In the genomic region with DNA sequence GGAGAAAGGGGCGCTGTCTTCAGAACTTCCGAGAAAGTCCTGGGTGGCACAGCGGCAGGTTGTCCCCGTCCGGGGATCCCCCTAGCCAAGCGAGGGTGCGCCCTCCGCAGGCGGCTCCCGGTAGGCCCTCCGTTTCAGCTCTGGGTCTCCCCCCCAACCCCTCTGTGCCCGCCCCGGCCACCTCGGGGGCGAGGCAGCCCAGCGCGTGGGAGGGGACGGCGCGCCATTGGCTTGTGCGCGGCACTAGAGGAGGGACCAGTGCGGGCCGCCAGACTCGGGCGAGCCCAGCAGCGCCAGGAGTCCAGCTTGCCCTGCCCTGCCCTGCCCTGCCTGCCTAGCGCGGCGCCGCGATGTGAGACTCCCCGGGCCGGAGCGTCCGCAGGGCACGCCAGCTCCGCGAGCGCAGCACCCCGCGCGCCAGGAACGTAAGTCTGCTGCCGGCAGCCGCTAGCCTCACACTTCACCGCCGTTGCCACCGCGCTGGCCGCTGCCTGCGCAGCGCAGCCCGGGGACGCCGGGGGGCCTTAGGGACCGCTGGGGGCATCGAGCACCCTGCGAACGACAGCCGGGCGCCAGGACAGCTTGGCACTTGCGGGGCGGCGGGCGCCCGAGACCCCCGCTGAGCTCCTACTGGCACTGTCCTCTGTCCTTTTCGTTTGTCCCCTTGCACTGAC, we compare ENCODE assay signal across 8 mouse cellular contexts. TPM values are rescaled to one million over a fixed set of nuclear protein-coding genes. Genes with fewer than 3 reads are reported as not detected.
DNase-seq lines count a peak whose midpoint lies in the region; ATAC-seq and TF ChIP-seq lines count a peak whose summit lies in the region.

A gene (plus strand): TSS at position 226 of the 674 bp plus-strand sequence.

- peak within 1 kb of the TSS; percentile 78 for H3K4me3 ChIP-seq in embryonic fibroblast, embryonic 13.5 days (ENCODE audit: insufficient read depth, low read length)
- peak within 1 kb of the TSS; percentile 68 for H3K4me3 ChIP-seq in heart, embryonic 11.5 days (ENCODE audit: low read depth, low read length)
- H3K4me3 ChIP-seq in kidney, embryonic 14.5 days (ENCODE audit: low read length) = peak within 1 kb of the TSS; percentile 66
- H3K4me3 ChIP-seq in liver, adult 2 months (ENCODE audit: insufficient read depth, low read depth, low read length) = peak within 1 kb of the TSS; percentile 92
- H3K4me3 ChIP-seq in midbrain, postnatal 0 days (ENCODE audit: low read depth, low read length) = peak within 1 kb of the TSS; percentile 76

- TF ChIP-seq CTCF in embryonic fibroblast, embryonic 13.5 days (IDR thresholded peaks at IDR 0.05; ENCODE audit: borderline replicate concordance, insufficient read depth, low read length) = no peak
- TF ChIP-seq CTCF in liver, adult 2 months (IDR thresholded peaks at IDR 0.05; ENCODE audit: low read depth, low read length) = peak; percentile 32
- TF ChIP-seq CTCF in midbrain, postnatal 0 days (IDR thresholded peaks at IDR 0.05) = peak; percentile 67

- no peaks in the 10 kb centered on the region for H3K79me2 ChIP-seq in liver, adult 2 months (ENCODE audit: control insufficient read depth, insufficient read depth, low read length)

- under 1% methylated on average over 69 of the region's 69 CpGs for WGBS in heart, embryonic 11.5 days (ENCODE audit: insufficient replicate concordance)
- under 1% methylated on average over 52 of the region's 69 CpGs for WGBS in kidney, embryonic 14.5 days
- 2% methylated on average over 69 of the region's 69 CpGs for WGBS in liver, adult 2 months
- WGBS in midbrain, postnatal 0 days = under 1% methylated on average over 67 of the region's 69 CpGs

- peak within 1 kb of the TSS; percentile 71 for H3K9ac ChIP-seq in heart, embryonic 11.5 days (ENCODE audit: low read depth, low read length)
- H3K9ac ChIP-seq in kidney, embryonic 14.5 days (ENCODE audit: low read depth, low read length) = peak within 1 kb of the TSS; percentile 62
- H3K9ac ChIP-seq in liver, adult 2 months (ENCODE audit: low read depth, low read length) = peak within 1 kb of the TSS; percentile 95
- peak within 1 kb of the TSS; percentile 81 for H3K9ac ChIP-seq in midbrain, postnatal 0 days (replicated peaks; ENCODE audit: low read length, poor library complexity, severe bottlenecking)

- peak within 1 kb of the TSS; percentile 98 for H3K4me2 ChIP-seq in heart, embryonic 11.5 days
- H3K4me2 ChIP-seq in kidney, embryonic 14.5 days (replicated peaks; ENCODE audit: low read depth, low read length) = peak within 1 kb of the TSS; percentile 96
- H3K4me2 ChIP-seq in midbrain, postnatal 0 days (ENCODE audit: low read depth, low read length, poor library complexity, severe bottlenecking) = peak within 1 kb of the TSS; percentile 96

- peak; percentile 57; the same call in 1 of the 2 replicates for TF ChIP-seq POLR2A in embryonic fibroblast, embryonic 13.5 days (IDR thresholded peaks at IDR 0.05; ENCODE audit: low read depth, low read length)
- TF ChIP-seq POLR2A in liver, adult 2 months (IDR thresholded peaks at IDR 0.05; ENCODE audit: extremely low read depth, insufficient read depth, low read length) = 0 out of 2 replicates have a peak, but pooled peaks have one; percentile 31

- no peaks in the 10 kb centered on the region for H3K4me1 ChIP-seq in embryonic fibroblast, embryonic 13.5 days (ENCODE audit: control insufficient read depth, insufficient read depth, low read length)
- H3K4me1 ChIP-seq in heart, embryonic 11.5 days (ENCODE audit: control insufficient read depth, insufficient read depth, low read length) = peaks cover 18% of the 10 kb centered on the region; the same call in 1 of the 2 replicates
- H3K4me1 ChIP-seq in kidney, embryonic 14.5 days (ENCODE audit: control insufficient read depth, insufficient read depth, low read length) = peaks cover 30% of the 10 kb centered on the region
- H3K4me1 ChIP-seq in liver, adult 2 months (ENCODE audit: control insufficient read depth, insufficient read depth, low read length) = no peaks in the 10 kb centered on the region
- peaks cover 12% of the 10 kb centered on the region for H3K4me1 ChIP-seq in midbrain, postnatal 0 days (ENCODE audit: insufficient read depth, low read length)

- no peaks in the 10 kb centered on the region for H3K9me3 ChIP-seq in heart, embryonic 11.5 days (replicated peaks; ENCODE audit: control insufficient read depth, low read length)
- H3K9me3 ChIP-seq in kidney, embryonic 14.5 days (ENCODE audit: control insufficient read depth, low read length) = no peaks in the 10 kb centered on the region
- no peaks in the 10 kb centered on the region for H3K9me3 ChIP-seq in midbrain, postnatal 0 days (ENCODE audit: low read length)

- no peaks in the 10 kb centered on the region for H3K36me3 ChIP-seq in heart, embryonic 11.5 days (ENCODE audit: control insufficient read depth, insufficient read depth, low read length)
- H3K36me3 ChIP-seq in kidney, embryonic 14.5 days (ENCODE audit: control insufficient read depth, insufficient read depth, low read length) = no peaks in the 10 kb centered on the region
- H3K36me3 ChIP-seq in liver, adult 2 months (ENCODE audit: control insufficient read depth, insufficient read depth, low read length) = no peaks in the 10 kb centered on the region
- no peaks in the 10 kb centered on the region for H3K36me3 ChIP-seq in midbrain, postnatal 0 days (ENCODE audit: insufficient read depth, low read length)

- peaks cover 18% of the 10 kb centered on the region for H3K27me3 ChIP-seq in heart, embryonic 11.5 days (ENCODE audit: control insufficient read depth, insufficient read depth, low read length)
- no peaks in the 10 kb centered on the region for H3K27me3 ChIP-seq in kidney, embryonic 14.5 days (ENCODE audit: control insufficient read depth, insufficient read depth, low read length)
- peaks cover 5% of the 10 kb centered on the region for H3K27me3 ChIP-seq in liver, adult 2 months (ENCODE audit: control insufficient read depth, insufficient read depth, low read length)
- no peaks in the 10 kb centered on the region for H3K27me3 ChIP-seq in midbrain, postnatal 0 days (ENCODE audit: insufficient read depth, low read length)

- DNase-seq in left cerebral cortex, adult 18-20 months (ENCODE audit: low spot score in 2 of 2) = peak; percentile 63 to 71
- no peak for DNase-seq in left cerebral cortex, adult 11 months (ENCODE audit: low spot score)
- DNase-seq in liver, adult 2 months (ENCODE audit: extremely low read depth, low read depth, low spot score) = no peak
- peak; percentile 83 for DNase-seq in midbrain, postnatal 0 days (ENCODE audit: low spot score)
- peak; percentile 82 to 89 for DNase-seq in spleen, postnatal 14 days (ENCODE audit: low spot score in 2 of 2)

- ATAC-seq in heart, embryonic 11.5 days (replicated peaks; ENCODE audit: insufficient number of reproducible peaks, low FRiP score, low TSS enrichment) = peak; percentile 62
- ATAC-seq in kidney, embryonic 14.5 days (ENCODE audit: low FRiP score, low TSS enrichment) = peak; percentile 91
- peak; percentile 83 for ATAC-seq in midbrain, postnatal 0 days (ENCODE audit: low FRiP score)

- H3K27ac ChIP-seq in embryonic fibroblast, embryonic 13.5 days (ENCODE audit: insufficient read depth, low read length) = no peak within 1 kb of the TSS
- H3K27ac ChIP-seq in heart, embryonic 11.5 days (ENCODE audit: low read depth, low read length) = peak within 1 kb of the TSS; percentile 42; the same call in 1 of the 2 replicates
- peak within 1 kb of the TSS; percentile 65; the same call in 1 of the 2 replicates for H3K27ac ChIP-seq in kidney, embryonic 14.5 days (ENCODE audit: low read depth, low read length)
- H3K27ac ChIP-seq in liver, adult 2 months (replicated peaks; ENCODE audit: insufficient read depth, low read depth, low read length) = peak within 1 kb of the TSS; percentile 39; the same call in 1 of the 2 replicates
- peak within 1 kb of the TSS; percentile 71 for H3K27ac ChIP-seq in midbrain, postnatal 0 days (ENCODE audit: low read depth, low read length)

RNA-seq across cellular contexts. Expression of the gene that starts here (rescaled TPM):
- 100 to 1,000 TPM; 112 to 128 TPM for total RNA-seq in left cerebral cortex, adult 18-20 months (2021)
- 8.9 and 9.0 TPM in 2 replicates for polyA plus RNA-seq in embryonic fibroblast, embryonic 13.5 days (2011; ENCODE audit: insufficient read length, low read depth, missing spikeins)
- polyA plus RNA-seq in heart, embryonic 11.5 days (2014; fragmentation: Nextera tagmentation; extraction: Ambion mirVana) = 23.6 and 27.7 TPM in 2 replicates
- polyA plus RNA-seq in kidney, embryonic 14.5 days (2014; fragmentation: Nextera tagmentation; extraction: Ambion mirVana) = 26.4 and 46.6 TPM in 2 replicates
- 1.9 and 5.0 TPM in 2 replicates for total RNA-seq in liver, adult 2 months (2014; rRNA removed)
- polyA plus RNA-seq in liver, adult 2 months (2012; rRNA removed) = 7.1 and 9.1 TPM in 2 replicates
- total RNA-seq in midbrain, postnatal 0 days (2014; rRNA removed) = 111 and 124 TPM in 2 replicates
- polyA plus RNA-seq in midbrain, postnatal 0 days (2015; fragmentation: Nextera tagmentation; extraction: Ambion mirVana) = 74.7 and 76.0 TPM in 2 replicates

Comparison
In these comparisons a context has a peak if more than half of its experiments do, and no peak if none do; other contexts are left out.
1. RNA of the gene that starts here (total RNA-seq): 112 to 128 TPM in left cerebral cortex, adult 18-20 months and 111 to 124 TPM in midbrain, postnatal 0 days; 1.9 to 5.0 TPM in liver, adult 2 months; every median in the first group is over 10 times any median in the second.
2. DNase-seq: peak in left cerebral cortex, adult 18-20 months (2 of 2), midbrain, postnatal 0 days (single experiment) and spleen, postnatal 14 days (2 of 2); none in left cerebral cortex, adult 11 months (single experiment) and liver, adult 2 months (single experiment).
3. Peak in every context shown above with its lines, with median percentiles within 50 percentile points of each other: H3K4me3 ChIP-seq, ATAC-seq, H3K4me2 ChIP-seq and H3K9ac ChIP-seq.